Mouse (Mus musculus): ENCODE measurements at regions not wholly inside any gene's neighbourhood (a gene's known extent, or its start where the extent isn't known, plus 50 kb on each side); places are given as distances from the start of the nearest gene placed in this dataset.

GRCm38 (mm10) chr14:72899630-72900029 lies 149.3 kb downstream of the Cysltr2 start:
- Histone ChIP-seq H3K9me3 (ENCODE audit: low read length) (no peaks in the 10 kb centered on the region), H3K27ac (ENCODE audit: low read length) (no peak overlapping the region), H3K4me2 (replicated peaks; ENCODE audit: low read depth, low read length) (no peak overlapping the region), H3K4me1 (ENCODE audit: insufficient read depth, low read depth, low read length) (no peaks in the 10 kb centered on the region), H3K36me3 (ENCODE audit: insufficient read depth, low read length) (no peaks in the 10 kb centered on the region), H3K27me3 (replicated peaks; ENCODE audit: insufficient read depth, low read length) (no peaks in the 10 kb centered on the region), H3K9ac (replicated peaks; ENCODE audit: low read depth) (no peak overlapping the region), H3K4me3 (ENCODE audit: low read depth, low read length) (no peak overlapping the region)
- TF ChIP-seq EP300 (IDR thresholded peaks at IDR 0.05) (no peak), CTCF (IDR thresholded peaks at IDR 0.05) (no peak)
- ATAC-seq (no peak), DNase-seq (ENCODE audit: low spot score) (no peak)
- WGBS = 89% methylated on average over 4 of the region's 4 CpGs

DNA sequence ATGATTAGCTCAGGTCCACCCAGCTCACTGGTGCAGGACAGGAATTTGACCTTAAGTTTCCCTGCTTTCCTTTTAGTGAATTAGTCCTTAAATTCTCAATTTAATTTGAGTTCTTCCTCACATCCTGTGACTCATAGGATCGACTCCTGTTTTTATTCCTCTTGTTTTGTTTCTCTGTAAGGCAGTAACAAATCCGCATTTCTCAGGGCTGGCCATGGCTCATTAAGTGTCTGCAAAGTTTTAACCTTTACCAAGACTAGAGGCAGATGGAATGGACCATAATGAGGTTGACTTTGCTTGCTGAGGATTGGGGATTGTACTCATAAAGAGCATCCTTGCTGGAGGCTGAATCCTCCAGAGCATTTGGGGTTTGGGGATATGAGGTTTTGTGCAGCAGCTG lies 156.6 kb downstream of the Cysltr2 start:
- Histone ChIP-seq H3K4me3 (ENCODE audit: low read depth, low read length) (no peak overlapping the region), H3K9ac (replicated peaks; ENCODE audit: low read depth) (no peak overlapping the region), H3K9me3 (ENCODE audit: low read length) (no peaks in the 10 kb centered on the region), H3K4me2 (replicated peaks; ENCODE audit: low read depth, low read length) (no peak overlapping the region), H3K27me3 (replicated peaks; ENCODE audit: insufficient read depth, low read length) (no peaks in the 10 kb centered on the region), H3K36me3 (ENCODE audit: insufficient read depth, low read length) (no peaks in the 10 kb centered on the region), H3K4me1 (ENCODE audit: insufficient read depth, low read depth, low read length) (no peaks in the 10 kb centered on the region), H3K27ac (ENCODE audit: low read length) (no peak overlapping the region)
- no peak for ATAC-seq
- no peak for DNase-seq (ENCODE audit: low spot score)
- 84% methylated on average over 2 of the region's 2 CpGs for WGBS
- TF ChIP-seq EP300 (IDR thresholded peaks at IDR 0.05) (no peak), CTCF (IDR thresholded peaks at IDR 0.05) (no peak)

DNA sequence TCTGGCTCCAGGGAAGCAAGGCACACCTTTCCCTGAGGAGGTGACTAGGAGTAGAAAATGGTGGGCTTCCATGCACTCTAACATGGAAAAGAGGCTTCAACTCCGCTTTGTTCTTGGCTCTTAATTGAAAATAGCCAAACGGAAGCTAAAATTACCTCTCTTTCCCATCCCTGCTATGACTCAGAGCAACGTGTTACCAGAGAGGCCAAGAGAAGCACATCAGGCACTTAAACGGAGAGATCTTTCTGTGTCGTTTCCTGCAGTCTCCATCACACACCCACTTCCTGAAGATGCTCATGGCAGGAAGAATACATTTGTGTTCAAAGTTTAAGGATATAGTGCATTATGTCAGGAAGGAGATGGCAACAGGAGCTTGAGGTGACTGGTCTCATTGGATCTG lies 159.3 kb downstream of the Cysltr2 start:
- WGBS = 52% methylated on average over 5 of the region's 5 CpGs
- ATAC-seq (no peak), DNase-seq (ENCODE audit: low spot score) (no peak)
- Histone ChIP-seq H3K27ac (ENCODE audit: low read length) (no peak overlapping the region), H3K9me3 (ENCODE audit: low read length) (no peaks in the 10 kb centered on the region), H3K4me2 (replicated peaks; ENCODE audit: low read depth, low read length) (no peak overlapping the region), H3K9ac (replicated peaks; ENCODE audit: low read depth) (no peak overlapping the region), H3K4me3 (ENCODE audit: low read depth, low read length) (no peak overlapping the region), H3K27me3 (replicated peaks; ENCODE audit: insufficient read depth, low read length) (no peaks in the 10 kb centered on the region), H3K36me3 (ENCODE audit: insufficient read depth, low read length) (no peaks in the 10 kb centered on the region), H3K4me1 (ENCODE audit: insufficient read depth, low read depth, low read length) (no peaks in the 10 kb centered on the region)
- TF ChIP-seq EP300 (IDR thresholded peaks at IDR 0.05) (no peak), CTCF (IDR thresholded peaks at IDR 0.05) (no peak)

DNA sequence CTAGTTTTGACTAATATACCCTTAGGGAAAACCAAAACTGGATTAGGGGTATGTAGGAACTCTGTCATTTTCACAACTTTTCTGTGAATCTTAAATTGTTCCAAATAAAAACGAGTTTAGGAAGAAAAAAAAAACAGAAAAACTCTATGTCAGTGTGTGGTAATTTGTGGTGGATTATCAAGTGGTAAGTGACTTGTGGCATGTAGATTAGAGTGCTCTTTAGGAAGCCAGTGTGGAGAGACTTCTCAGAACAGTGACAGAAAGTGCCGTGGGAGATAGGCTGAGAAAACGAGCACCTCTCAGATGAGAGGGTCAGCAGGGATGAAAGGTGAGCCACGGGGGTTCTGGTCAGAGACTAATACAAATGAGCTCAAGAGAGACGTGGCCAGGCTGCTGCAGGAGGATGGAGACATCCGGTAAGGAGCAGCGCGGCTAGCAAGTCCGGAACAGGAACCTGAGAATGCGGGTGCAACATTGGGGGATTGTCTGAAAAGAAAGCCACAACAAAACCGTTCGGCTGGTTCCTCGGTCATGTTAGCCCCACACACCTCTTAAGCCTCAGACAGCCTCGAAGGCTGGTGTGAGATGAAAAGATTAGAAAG lies 161.3 kb downstream of the Cysltr2 start:
- peak overlapping the region; percentile 26; the same call in 1 of the 2 replicates for H3K27ac ChIP-seq (ENCODE audit: low read length)
- no peak overlapping the region for H3K9ac ChIP-seq (replicated peaks; ENCODE audit: low read depth)
- no peaks in the 10 kb centered on the region for H3K27me3 ChIP-seq (replicated peaks; ENCODE audit: insufficient read depth, low read length)
- TF ChIP-seq CTCF (IDR thresholded peaks at IDR 0.05) (no peak), EP300 (IDR thresholded peaks at IDR 0.05) (no peak)
- H3K4me2 ChIP-seq (replicated peaks; ENCODE audit: low read depth, low read length) = peak overlapping the region; percentile 37
- no peaks in the 10 kb centered on the region for H3K9me3 ChIP-seq (ENCODE audit: low read length)
- H3K4me1 ChIP-seq (ENCODE audit: insufficient read depth, low read depth, low read length) = no peaks in the 10 kb centered on the region
- WGBS = 6% methylated on average over 14 of the region's 14 CpGs
- DNase-seq (ENCODE audit: low spot score) = no peak
- peak; percentile 14; the same call in 1 of the 2 replicates for ATAC-seq
- no peaks in the 10 kb centered on the region for H3K36me3 ChIP-seq (ENCODE audit: insufficient read depth, low read length)
- 0 out of 2 replicates have a peak overlapping the region, but pooled peaks have one; percentile 5 for H3K4me3 ChIP-seq (ENCODE audit: low read depth, low read length)

DNA sequence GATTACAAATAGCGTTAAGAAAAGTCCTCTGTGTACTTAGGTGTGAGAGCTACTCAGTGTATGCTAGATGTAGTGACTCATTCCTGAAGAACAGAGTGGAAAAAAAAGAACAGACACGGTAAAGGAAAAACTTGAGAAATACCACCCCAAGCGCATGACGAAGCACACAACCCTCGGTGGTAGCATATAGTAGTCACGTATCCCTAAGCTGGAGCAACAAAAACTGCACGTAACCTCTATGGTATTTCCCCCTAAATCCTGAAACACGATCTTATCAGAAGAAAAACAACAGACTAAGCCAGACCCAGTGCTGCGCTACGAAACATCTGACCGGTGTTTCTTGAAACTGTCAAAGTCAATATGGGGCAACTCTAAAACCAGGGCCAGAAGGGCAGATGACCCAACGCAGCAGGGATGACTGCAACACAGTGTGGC lies 162.0 kb downstream of the Cysltr2 start:
- peak overlapping the region; percentile 37 for H3K4me2 ChIP-seq (replicated peaks; ENCODE audit: low read depth, low read length)
- no peaks in the 10 kb centered on the region for H3K27me3 ChIP-seq (replicated peaks; ENCODE audit: insufficient read depth, low read length)
- no peak overlapping the region for H3K4me3 ChIP-seq (ENCODE audit: low read depth, low read length)
- H3K9me3 ChIP-seq (ENCODE audit: low read length) = no peaks in the 10 kb centered on the region
- H3K4me1 ChIP-seq (ENCODE audit: insufficient read depth, low read depth, low read length) = no peaks in the 10 kb centered on the region
- 20% methylated on average over 12 of the region's 12 CpGs for WGBS
- peak; percentile 87 for DNase-seq (ENCODE audit: low spot score)
- no peak for TF ChIP-seq CTCF (IDR thresholded peaks at IDR 0.05)
- TF ChIP-seq EP300 (IDR thresholded peaks at IDR 0.05) = peak; percentile 60; the same call in 1 of the 2 replicates
- H3K27ac ChIP-seq (ENCODE audit: low read length) = no peak overlapping the region
- no peaks in the 10 kb centered on the region for H3K36me3 ChIP-seq (ENCODE audit: insufficient read depth, low read length)
- peak; percentile 84 for ATAC-seq
- H3K9ac ChIP-seq (replicated peaks; ENCODE audit: low read depth) = no peak overlapping the region

- no peaks in the 10 kb centered on the region for H3K27me3 ChIP-seq (replicated peaks; ENCODE audit: insufficient read depth, low read length)
- no peak overlapping the region for H3K4me3 ChIP-seq (ENCODE audit: low read depth, low read length)
- WGBS = 75% methylated on average over 4 of the region's 4 CpGs
- H3K4me2 ChIP-seq (replicated peaks; ENCODE audit: low read depth, low read length) = no peak overlapping the region
- no peaks in the 10 kb centered on the region for H3K4me1 ChIP-seq (ENCODE audit: insufficient read depth, low read depth, low read length)
- H3K9ac ChIP-seq (replicated peaks; ENCODE audit: low read depth) = no peak overlapping the region
- no peak overlapping the region for H3K27ac ChIP-seq (ENCODE audit: low read length)
- no peaks in the 10 kb centered on the region for H3K36me3 ChIP-seq (ENCODE audit: insufficient read depth, low read length)
- no peak for TF ChIP-seq EP300 (IDR thresholded peaks at IDR 0.05)
- no peak for TF ChIP-seq CTCF (IDR thresholded peaks at IDR 0.05)
- DNase-seq (ENCODE audit: low spot score) (no peak), ATAC-seq (no peak)
- no peaks in the 10 kb centered on the region for H3K9me3 ChIP-seq (ENCODE audit: low read length)
Observed at GRCm38 (mm10) chr14:72885824-72886223, 163.1 kb downstream of the Cysltr2 start.
